Mouse (Mus musculus): ENCODE measurements around the gene Secisbp2.

Secisbp2 gene

DNA sequence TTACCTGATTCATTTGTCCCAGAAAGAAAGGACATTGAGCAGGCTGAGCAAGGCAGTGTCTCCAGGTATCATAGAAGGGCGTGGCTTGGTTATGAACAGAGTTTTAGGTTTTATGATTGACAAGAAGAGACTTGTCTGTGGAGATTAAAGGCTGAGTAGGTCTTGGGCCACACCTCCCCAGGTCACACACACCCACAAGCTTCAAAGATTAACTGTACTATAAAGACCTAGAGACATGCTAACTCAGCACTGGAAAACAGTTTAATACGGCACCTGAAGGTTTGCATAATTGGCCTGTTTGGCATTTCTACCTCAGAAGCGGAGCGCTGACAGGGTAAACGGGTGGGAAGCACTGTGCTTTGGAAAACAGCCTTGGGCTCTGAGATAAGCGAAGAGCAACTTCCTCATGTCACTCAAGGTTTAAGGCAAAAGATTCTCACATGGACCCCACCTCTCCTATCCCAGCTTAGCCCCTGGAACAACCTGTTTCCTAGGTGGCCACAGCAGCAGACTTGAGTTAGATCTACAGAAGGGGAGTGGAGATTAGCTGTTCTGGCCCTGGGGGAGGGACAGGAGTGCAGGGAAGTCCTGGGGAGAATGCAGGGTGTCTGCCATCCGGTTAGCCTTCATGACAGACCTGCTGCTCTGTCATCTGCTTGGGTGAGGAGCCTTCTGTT, 33.9 kb downstream of the Secisbp2 start:
- DNase-seq (ENCODE audit: low read depth): no peak

DNA sequence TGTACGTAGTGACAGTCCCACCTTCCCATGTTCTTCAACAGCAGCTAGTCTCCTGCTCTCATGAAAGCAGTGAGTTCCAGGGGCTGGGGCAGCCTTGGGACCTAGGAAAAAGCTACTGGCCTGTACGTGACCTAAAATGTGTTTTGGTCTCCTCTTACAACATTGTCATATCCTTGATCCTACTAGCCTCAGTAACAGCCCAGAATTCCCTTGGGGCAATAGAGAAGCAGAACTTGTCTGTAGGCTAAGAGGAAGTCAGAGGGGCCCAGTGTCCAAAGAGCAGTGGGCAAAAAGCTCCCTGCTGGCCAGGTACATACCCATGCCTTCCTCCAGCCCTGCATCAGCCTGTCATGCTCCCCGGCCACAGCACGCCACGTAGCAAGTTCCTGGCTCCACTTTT, 35.5 kb downstream of the Secisbp2 start:
- DNase-seq (ENCODE audit: low read depth): no peak

DNA sequence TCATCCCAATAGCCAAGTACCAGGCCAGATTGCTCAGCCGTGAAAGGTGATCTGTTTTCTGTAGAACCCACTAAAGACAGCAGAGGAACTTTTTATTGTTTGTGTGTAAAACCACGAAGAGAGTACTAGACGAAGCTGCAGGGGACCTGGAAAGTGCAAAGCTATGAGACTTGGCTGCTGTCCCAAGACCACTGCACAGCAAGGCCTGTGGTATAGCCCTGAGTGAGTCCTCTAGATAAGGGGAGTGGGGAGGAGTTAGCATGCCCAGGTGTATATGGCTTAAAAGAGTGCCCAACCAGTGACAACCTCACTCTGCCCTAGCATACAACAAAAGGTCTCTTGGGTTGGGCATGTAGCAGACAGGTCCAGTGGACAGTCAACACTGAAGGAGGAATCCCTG, 37.2 kb downstream of the Secisbp2 start:
- no peak for DNase-seq (ENCODE audit: low read depth)

- DNase-seq (ENCODE audit: low read depth): no peak
Observed at GRCm38 (mm10) chr13:51696481-51696880, 45.0 kb downstream of the Secisbp2 start.

GRCm38 (mm10) chr13:51697455-51697854, 46.0 kb downstream of the Secisbp2 start:
- DNase-seq (ENCODE audit: low read depth): no peak

DNA sequence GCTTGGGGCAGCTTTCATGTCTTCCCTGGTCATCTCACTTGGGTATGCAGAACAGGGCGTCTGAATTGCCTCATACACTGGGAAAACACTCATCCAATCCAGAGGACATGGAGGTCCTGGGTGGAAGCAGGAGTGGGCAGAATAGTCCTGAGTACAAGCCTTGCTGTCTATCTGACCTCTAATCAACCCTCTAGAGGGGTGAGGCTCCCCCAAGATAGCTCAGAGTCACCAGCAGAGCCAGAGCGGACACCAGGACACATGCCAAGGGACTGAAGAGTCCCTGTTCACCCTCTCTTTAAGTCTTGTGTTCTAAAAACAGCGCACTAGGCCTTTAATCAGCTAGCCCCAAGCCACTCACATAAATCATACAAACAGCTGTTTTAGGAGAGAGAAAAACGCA, 46.4 kb downstream of the Secisbp2 start:
- DNase-seq (ENCODE audit: low read depth): no peak

DNA sequence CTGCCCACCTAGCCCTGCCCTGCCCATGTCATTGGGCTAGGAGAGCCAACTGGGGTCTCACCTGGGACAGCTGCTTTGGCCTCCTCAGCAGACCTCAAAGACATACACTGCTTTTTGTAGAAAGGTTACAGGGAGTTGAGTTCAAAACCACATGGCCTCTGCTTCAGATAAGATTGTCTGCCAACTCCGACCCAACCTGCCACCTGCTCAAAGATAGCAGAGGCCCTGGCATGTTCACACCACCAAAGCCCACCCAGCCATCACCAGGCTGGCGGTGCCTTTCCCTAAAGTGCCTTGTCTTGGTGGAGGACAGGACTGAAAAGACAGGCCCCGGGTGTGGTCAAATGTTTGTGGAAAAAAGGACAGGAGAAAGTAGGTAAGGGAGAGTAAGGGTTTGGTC, 46.8 kb downstream of the Secisbp2 start:
- no peak for DNase-seq (ENCODE audit: low read depth)

DNA sequence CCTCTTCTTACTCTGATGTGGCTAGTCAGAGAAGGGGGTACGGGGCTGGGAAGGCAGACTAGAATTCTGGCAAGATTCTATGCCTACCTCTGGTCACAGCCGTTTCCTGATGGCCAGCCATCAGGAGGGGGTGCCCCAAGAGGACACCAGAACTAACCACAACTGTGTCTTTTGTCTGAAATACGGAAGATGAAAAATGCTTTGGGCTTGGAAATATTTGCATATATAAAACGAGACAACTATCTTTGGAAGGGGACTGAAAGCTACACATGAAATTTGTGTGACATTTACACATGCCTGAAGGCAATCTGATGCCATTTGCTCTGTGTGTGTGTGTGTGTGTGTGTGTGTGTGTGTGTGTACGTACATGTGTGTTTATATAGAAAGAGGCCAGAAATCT, 52.4 kb downstream of the Secisbp2 start:
- DNase-seq (ENCODE audit: low read depth): no peak

DNA sequence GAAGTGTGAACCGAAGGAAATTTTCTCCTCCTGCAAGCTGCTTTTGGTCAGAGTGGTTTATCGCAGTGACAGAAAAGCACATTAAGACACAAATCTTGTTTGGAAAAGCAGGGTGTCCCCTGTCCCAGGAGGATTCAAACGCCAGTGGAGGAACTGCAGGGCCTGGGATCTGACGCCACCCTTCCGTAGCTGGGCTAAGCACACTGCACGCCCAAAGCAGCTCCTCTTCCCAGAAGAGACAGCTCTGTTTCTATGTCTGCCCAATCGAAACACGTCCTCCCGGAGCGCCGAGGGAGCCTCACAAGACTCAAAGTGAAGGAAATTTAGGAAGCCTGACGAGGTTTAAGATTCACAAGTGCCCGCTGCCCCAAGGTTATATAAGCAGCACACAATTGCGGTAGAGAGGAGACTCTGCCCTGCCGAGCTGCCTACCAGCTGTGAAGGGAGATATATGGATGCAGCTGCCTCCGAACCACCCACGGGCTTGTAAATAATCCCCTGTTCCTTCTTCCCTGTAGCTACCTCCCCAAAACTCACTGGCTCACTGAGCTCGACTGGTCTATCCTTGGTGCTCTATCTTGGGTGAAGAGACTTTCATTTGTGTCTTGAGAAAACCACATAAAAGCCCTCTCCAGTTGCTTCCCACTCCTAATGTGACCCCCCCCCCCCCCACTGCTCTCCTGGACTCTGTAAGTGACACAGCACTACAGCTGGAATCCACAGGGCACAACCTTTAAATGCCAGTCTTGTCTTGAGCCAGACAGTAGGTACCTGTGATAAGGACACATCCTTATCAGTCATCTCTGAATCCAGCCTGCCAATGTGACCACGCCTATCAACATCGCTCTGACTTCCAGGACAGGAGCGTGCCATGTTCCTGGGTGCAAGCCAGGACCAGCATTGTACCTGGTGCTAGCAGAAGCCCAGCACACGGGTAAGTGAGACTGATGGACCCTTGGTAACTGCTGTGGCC, 54.7 kb downstream of the Secisbp2 start:
- no peak for DNase-seq (ENCODE audit: low read depth)

DNA sequence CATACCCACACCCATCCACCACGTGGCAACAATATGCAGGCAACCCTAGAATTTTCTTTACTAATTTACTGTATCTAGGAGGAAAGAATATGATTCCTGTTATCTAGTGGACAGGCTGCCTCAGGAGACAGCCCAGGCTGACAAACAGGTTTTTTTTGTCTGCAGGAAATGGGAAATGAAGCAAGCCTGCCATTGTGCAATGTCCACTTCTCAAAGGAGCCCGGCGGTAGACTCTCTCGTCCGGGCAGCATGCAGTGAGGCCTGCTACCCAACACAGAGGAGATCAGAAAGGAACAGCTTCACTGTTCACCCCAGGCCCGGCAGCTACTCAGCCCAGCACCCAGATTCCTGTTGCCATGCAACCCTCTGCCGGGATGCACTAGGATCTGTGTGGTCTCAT, 59.2 kb downstream of the Secisbp2 start:
- DNase-seq (ENCODE audit: low read depth): no peak

- no peak for DNase-seq (ENCODE audit: low read depth)
Observed at GRCm38 (mm10) chr13:51712022-51712421, 60.5 kb downstream of the Secisbp2 start.

DNA sequence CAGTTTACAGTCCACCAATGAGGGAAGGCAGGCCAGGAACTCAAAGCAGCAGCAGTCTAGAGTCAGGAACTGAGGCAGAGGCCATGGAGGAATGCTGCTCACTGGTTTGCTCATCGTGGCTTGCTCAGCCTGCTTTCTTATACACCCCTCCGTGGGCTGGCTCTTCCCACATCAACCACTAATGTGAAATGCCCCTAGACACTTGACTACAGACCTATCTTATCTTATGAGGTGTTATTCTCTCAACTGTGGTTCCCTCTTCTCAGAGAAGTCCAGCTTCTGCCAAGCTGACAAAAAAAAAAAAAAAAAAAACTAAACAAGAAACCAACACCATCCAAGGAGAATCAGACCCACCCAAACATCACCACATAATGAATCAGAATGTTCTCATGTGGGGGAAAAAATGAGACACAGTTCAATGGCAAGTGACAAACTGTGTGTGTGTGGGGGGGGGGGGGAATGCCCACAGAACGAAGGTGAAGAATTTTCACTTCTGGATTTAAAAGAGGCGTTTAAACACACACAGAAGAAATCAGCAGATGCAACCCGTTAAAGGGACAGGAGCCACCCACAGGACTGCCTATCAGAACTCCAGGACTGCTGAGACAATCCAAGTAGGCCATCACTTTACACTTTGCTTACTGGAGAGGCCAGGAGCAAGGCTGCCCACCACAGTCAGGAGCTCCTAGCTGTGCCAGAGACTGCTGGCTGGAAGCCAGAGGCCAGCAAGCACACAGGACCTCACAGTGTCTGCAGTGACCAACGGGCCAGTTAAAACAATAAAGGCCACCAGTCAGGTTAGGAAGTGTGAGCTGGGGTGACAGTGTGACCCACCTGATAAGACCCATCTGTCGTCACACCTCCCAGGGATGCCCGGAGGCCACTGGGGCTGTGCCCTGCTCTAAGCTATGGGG, 65.1 kb downstream of the Secisbp2 start:
- no peak for DNase-seq (ENCODE audit: low read depth)

GRCm38 (mm10) chr13:51719256-51719655, 67.8 kb downstream of the Secisbp2 start:
- no peak for DNase-seq (ENCODE audit: low read depth)

DNA sequence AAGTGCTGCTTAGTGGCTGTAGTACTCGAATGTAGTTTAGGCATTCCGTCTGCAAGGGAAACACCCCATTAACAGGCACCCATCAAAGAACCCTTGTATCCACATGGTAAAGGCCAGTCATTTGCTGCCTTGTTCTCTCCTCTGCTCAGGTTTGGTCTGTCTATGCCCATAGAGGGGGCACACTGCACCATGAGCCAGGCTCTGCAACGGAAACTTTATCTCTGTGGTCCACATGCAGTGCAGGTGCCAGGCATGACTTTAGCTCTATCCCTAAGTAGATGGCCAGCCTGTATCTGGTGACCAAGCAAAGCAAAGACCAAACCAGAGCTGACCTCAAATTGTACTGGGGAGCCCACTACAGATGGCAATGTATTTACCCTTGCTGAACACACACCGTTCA, 69.1 kb downstream of the Secisbp2 start:
- DNase-seq (ENCODE audit: low read depth): no peak

GRCm38 (mm10) chr13:51723114-51723513, 71.6 kb downstream of the Secisbp2 start:
- DNase-seq (ENCODE audit: low read depth): no peak

GRCm38 (mm10) chr13:51724566-51724965, 73.1 kb downstream of the Secisbp2 start:
- no peak for DNase-seq (ENCODE audit: low read depth)

GRCm38 (mm10) chr13:51725446-51725845, 73.9 kb downstream of the Secisbp2 start:
- no peak for DNase-seq (ENCODE audit: low read depth)

- DNase-seq (ENCODE audit: low read depth): no peak
Observed at GRCm38 (mm10) chr13:51725926-51726574, 74.6 kb downstream of the Secisbp2 start.

DNA sequence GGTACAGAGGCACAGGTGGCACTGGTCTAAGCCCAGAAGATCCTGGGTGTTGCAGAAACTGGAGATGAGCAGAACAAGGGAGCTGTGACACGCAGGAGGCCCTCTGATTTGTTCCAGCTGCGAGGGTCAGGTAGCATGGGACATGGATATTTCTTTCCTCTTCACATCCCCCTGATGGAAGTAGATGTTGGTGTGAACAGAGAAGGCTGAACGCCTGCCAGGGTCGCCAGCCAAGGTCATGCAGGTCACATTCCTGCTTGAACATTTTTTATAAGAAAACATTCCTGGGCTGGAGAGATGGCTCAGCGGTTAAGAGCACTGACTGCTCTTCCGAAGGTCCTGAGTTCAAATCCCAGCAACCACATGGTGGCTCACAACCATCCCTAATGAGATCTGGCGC, 75.9 kb downstream of the Secisbp2 start:
- no peak for DNase-seq (ENCODE audit: low read depth)

DNA sequence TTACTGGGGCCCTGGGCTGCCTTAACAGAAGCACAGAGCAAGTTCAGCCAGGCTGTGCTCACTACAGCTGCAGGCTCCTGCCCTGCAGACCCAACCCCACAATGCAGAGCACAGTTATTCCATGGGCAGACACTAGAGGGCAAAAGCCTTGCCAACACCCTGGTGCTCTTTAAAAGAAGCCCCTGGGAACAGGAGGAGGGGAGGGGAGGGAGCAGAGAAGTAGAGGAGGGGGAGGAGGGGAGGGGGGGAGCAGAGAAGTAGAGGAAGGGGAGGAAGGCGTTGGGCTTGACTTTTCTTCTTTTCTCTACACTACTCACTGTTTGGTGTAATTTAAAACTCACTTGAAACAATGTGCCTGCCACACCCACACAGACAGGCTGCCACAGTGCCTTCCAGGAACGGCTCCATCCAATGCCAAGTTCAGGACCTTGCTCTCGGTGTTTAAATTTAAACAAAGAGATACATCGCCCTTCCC, 78.4 kb downstream of the Secisbp2 start:
- no peak for DNase-seq (ENCODE audit: low read depth)

GRCm38 (mm10) chr13:51731474-51731873, 80.0 kb downstream of the Secisbp2 start:
- no peak for DNase-seq (ENCODE audit: low read depth)

All from c-Kit-positive CD71-positive TER-119-negative erythroid progenitor cells, embryonic 14.5 days (primary cell).